In genomic region chr16:75831390-75831789, GRCm38 (mm10) we compare ENCODE assay signal across 14 mouse cellular contexts.
"Had no signal": no experiment of that assay in that cellular context is flagged by ENCODE, and none has a peak within 500 bp of the region (broad histone marks: within the 10 kb centered on the region; RNA-seq: fewer than 3 reads in every experiment).

No protein-coding gene starts in this region.

- DNase-seq: kidney, postnatal 36 days; left cerebral cortex, postnatal 4 days; lung, adult 18-20 months; midbrain, embryonic 14.5 days; right cerebral cortex, postnatal 4 days; spleen, adult 18-20 months; thymus, adult 2 months; thymus, postnatal 25 days had no signal

- H3K4me1 ChIP-seq: limb, embryonic 13.5 days; midbrain, embryonic 10.5 days; neural tube, embryonic 12.5 days had no signal

- H3K9ac ChIP-seq: limb, embryonic 13.5 days; liver, embryonic 14.5 days; neural tube, embryonic 12.5 days had no signal

- H3K27me3 ChIP-seq: limb, embryonic 13.5 days; neural tube, embryonic 12.5 days had no signal

- H3K27ac ChIP-seq: kidney, postnatal 0 days; layer of hippocampus, adult 2 months; limb, embryonic 13.5 days; liver, embryonic 14.5 days; midbrain, embryonic 10.5 days; neural tube, embryonic 12.5 days had no signal

- H3K36me3 ChIP-seq: limb, embryonic 13.5 days; midbrain, embryonic 10.5 days; neural tube, embryonic 12.5 days had no signal

- H3K9me3 ChIP-seq: limb, embryonic 13.5 days; midbrain, embryonic 10.5 days; neural tube, embryonic 12.5 days had no signal

- H3K4me2 ChIP-seq: limb, embryonic 13.5 days; neural tube, embryonic 12.5 days had no signal

- H3K4me3 ChIP-seq: layer of hippocampus, adult 2 months; limb, embryonic 13.5 days; midbrain, embryonic 10.5 days; neural tube, embryonic 12.5 days had no signal
